Mouse (Mus musculus): ENCODE measurements at regions not wholly inside any gene's neighbourhood (a gene's known extent, or its start where the extent isn't known, plus 50 kb on each side); places are given as distances from the start of the nearest gene placed in this dataset.

DNA sequence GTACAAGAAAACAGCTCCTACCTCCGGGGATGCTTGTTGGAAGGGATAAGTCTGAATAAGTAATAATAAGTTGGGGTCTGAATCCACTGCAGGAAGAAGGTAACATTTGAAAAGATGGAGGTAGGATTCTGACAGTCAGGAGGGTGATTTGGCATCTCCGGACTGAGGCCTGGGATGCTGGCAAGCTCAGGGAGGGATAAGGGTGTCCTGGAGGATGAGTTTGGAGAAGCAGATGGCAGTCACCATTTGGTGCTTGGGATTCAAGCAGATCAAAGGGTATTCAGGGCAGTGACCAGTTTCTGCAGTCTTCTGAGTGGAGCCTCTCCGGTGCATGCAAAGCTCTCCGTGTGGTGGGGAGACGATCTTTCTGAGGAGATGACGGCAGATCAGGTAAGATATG is 62.9 kb upstream of the Gm2310 start:
- in situ Hi-C loops (cut with MseI, MboI) = loop anchor here in 1 of 2 experiments (25.0 kb wide), 1 partner anchor 370 kb away; no protein-coding TSS in a partner anchor

DNA sequence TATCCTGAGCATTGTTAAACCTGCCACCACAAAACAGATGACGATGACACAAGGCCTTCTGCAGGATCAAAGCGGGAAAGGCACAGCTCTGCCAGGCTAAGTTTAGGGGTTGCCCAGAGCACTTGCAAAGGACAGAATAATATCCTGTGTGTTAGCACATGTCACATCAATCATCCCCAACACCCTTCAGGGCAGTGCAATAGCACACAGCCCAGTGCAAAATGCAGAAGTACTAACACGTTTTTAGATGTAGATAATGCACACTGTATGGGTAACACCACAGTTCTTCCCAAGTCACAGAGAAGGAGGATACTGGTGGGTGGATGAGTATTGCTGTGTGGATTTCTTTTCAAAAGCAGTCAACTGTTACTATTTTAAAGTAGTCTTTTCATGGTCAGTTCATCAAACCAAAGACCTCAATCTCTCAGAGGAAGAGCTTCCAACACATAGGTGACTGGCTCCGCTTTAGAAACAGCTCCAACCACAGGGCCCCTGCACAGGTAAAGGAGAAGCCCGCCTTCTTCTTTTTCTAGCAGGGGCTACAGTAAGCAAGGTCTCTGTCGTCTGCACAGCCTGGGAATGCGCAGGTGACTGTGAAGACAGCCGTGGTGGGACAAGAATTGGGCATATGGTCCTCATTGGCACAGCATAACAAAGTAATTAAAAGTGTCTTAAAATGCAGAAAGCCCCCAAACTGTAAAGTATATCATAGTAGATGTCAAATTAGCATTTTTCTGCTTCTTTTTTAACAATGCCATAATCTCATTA is 61.6 kb upstream of the Gm2310 start:
- in situ Hi-C loops (cut with MseI, MboI) = loop anchor here in 1 of 2 experiments (25.0 kb wide), 1 partner anchor 369 kb away; no protein-coding TSS in a partner anchor

DNA sequence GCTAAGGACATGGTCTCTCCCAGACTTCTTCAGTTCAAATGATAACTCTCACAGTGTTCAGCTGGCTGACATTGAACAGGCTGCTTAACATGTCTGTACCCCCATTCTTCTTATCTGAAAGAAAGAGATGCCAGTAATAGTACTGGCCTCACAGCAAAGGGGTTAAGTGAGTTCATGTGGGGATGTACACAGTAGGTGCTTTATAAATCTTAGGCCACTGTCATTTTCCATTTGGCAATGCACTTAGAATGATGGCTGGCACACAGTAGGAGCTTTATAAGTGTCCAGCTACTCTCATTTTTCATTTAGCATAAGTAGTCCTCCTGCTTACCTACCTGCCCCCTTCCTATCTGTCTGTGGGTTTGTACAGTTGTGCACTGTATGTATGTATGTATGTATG is 60.3 kb upstream of the Gm2310 start:
- in situ Hi-C loops (cut with MseI, MboI) = loop anchor here in 1 of 2 experiments (25.0 kb wide), 1 partner anchor 368 kb away; no protein-coding TSS in a partner anchor

DNA sequence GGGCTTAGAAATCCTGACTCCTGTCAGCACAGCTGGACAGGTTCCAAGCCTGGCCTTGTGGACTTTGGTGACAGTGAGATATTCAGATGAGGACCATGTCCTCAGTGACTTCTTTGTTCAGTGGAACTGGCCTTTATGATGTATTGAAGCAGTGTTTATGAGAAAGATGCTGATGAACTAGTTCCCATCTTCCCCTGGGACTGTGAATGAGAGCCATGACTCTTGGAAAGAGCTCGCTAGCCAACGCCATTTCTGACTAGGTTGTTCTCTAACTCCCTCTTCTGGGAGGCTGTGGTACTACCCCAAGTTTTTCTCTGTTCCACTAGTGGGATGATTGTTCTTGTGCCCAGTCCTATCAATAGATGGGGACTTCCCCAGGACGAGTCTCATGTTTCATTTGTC is 57.7 kb upstream of the Gm2310 start:
- in situ Hi-C loops (cut with MseI, MboI) = loop anchor here in 1 of 2 experiments (25.0 kb wide), 1 partner anchor 365 kb away; no protein-coding TSS in a partner anchor

DNA sequence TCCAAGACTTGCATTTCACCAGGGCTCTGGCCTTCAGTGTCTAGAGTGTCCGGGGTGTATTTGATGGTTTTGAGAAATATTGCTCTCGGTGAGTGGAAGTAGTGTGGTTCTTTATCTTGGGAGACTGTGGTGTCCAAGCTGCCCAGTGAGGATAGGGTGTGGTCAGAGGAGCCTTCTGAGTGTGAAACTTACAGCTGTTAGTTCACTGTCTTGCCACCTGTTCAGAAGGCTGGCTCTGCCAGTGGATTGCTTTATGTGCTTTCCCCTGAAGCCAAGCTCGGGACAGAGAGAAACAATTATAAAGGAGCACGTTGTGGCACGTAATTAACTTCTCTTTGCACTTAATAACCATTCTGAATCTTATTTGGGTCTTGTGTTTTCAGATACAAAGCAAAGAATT is 57.2 kb upstream of the Gm2310 start:
- in situ Hi-C loops (cut with MseI, MboI) = loop anchor here in 1 of 2 experiments (25.0 kb wide), 1 partner anchor 365 kb away; no protein-coding TSS in a partner anchor

DNA sequence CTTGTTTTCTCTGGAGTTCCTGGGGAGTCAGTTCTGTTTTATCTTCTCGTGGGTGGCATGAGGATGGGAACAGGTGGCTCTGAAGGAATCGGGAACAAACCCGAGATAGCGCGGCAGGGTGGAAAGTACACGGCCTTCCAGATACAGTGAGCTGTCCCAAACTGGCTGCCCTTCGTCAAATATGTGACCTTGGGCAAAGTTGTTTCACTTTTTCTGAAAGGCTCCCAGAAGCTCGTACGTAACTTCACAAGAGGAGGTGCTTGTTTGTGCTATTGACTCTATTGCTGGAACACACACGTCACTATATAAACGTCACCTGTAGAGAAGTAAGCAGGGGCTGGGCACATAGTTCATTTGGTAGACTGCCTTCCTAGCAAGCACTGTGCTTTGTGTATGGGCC is 49.9 kb upstream of the Gm2310 start:
- in situ Hi-C loops (cut with MseI, MboI) = no loop called here
